Comparison of ENCODE assay signal across 8 mouse cellular contexts in the genomic region with DNA sequence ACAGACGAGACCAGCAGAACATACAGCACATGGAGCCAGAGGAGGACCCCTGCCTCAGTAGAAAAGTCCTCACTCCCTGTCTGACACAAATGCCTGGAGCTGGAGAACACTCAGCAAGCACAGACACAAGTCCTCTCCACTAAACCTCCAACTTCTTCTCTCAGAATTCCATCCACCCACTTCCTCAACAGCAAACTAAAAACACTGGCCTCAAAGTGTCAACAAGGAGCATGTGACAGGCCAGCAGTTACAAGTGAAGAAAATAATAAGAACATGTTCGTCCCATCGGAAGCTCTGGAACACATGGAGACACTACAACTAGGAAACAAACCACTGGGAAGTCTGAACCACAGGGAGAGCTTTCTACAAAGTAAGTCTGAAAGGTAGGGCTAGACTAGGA. TPM values are rescaled to one million over a fixed set of nuclear protein-coding genes. Genes with fewer than 3 reads are reported as not detected.
A peak's percentile ranks its signal among the peaks of the same experiment; 100 is the strongest.
DNase-seq lines count a peak whose midpoint lies in the region; ATAC-seq and TF ChIP-seq lines count a peak whose summit lies in the region.

No protein-coding gene starts in this region.

- ATAC-seq in forebrain, embryonic 12.5 days (ENCODE audit: low FRiP score) = no peak
- no peak for ATAC-seq in forebrain, postnatal 0 days
- no peak for ATAC-seq in midbrain, embryonic 15.5 days (replicated peaks)
- ATAC-seq in midbrain, embryonic 14.5 days (ENCODE audit: low FRiP score, low TSS enrichment) = no peak
- ATAC-seq in intestine, postnatal 0 days = no peak
- ATAC-seq in megakaryocyte-erythroid progenitor cell, adult 5-6 weeks (replicated peaks; ENCODE audit: low FRiP score, low TSS enrichment, poor library complexity, severe bottlenecking) = no peak

- no peak for TF ChIP-seq CTCF in forebrain, postnatal 0 days (IDR thresholded peaks at IDR 0.05; ENCODE audit: low read depth)
- no peak for TF ChIP-seq CTCF in intestine, postnatal 0 days (IDR thresholded peaks at IDR 0.05; ENCODE audit: low read depth)
- no peak for TF ChIP-seq CTCF in small intestine, adult 2 months (IDR thresholded peaks at IDR 0.05; ENCODE audit: extremely low read depth, insufficient read length, insufficient replicate concordance, low read depth, low read length)

- H3K36me3 ChIP-seq in forebrain, embryonic 12.5 days (replicated peaks) = peaks cover 11% of the 10 kb centered on the region
- H3K36me3 ChIP-seq in forebrain, postnatal 0 days (ENCODE audit: insufficient read depth) = no peaks in the 10 kb centered on the region
- H3K36me3 ChIP-seq in midbrain, embryonic 15.5 days (replicated peaks) = no peaks in the 10 kb centered on the region
- H3K36me3 ChIP-seq in midbrain, embryonic 14.5 days (ENCODE audit: control insufficient read depth, insufficient read depth, low read length) = 0 out of 2 replicates have a peak, but pooled peaks cover 6% of the 10 kb centered on the region
- no peaks in the 10 kb centered on the region; the same call in 1 of the 2 replicates for H3K36me3 ChIP-seq in intestine, postnatal 0 days (ENCODE audit: control insufficient read depth, insufficient read depth)
- peaks cover 13% of the 10 kb centered on the region; the same call in 1 of the 2 replicates for H3K36me3 ChIP-seq in small intestine, adult 2 months (ENCODE audit: control insufficient read depth, insufficient read depth, low read length)

- H3K27ac ChIP-seq in forebrain, embryonic 12.5 days = peak overlapping the region; percentile 42; the same call in 1 of the 2 replicates
- H3K27ac ChIP-seq in forebrain, postnatal 0 days (ENCODE audit: low read depth, low read length) = no peak overlapping the region
- H3K27ac ChIP-seq in midbrain, embryonic 15.5 days = peak overlapping the region; percentile 55
- no peak overlapping the region for H3K27ac ChIP-seq in midbrain, embryonic 14.5 days (replicated peaks; ENCODE audit: low read depth, low read length)
- peak overlapping the region; percentile 86 for H3K27ac ChIP-seq in intestine, postnatal 0 days (ENCODE audit: low read depth, low read length)
- H3K27ac ChIP-seq in small intestine, adult 2 months (ENCODE audit: insufficient read depth, low read depth, low read length) = peak overlapping the region; percentile 98

- H3K4me3 ChIP-seq in forebrain, embryonic 12.5 days (replicated peaks) = no peak overlapping the region
- H3K4me3 ChIP-seq in forebrain, postnatal 0 days (ENCODE audit: low read depth, low read length) = no peak overlapping the region
- no peak overlapping the region for H3K4me3 ChIP-seq in midbrain, embryonic 15.5 days
- no peak overlapping the region for H3K4me3 ChIP-seq in midbrain, embryonic 14.5 days (replicated peaks; ENCODE audit: low read depth, low read length)
- 0 out of 2 replicates have a peak overlapping the region, but pooled peaks have one; percentile 6 for H3K4me3 ChIP-seq in intestine, postnatal 0 days (ENCODE audit: low read depth, low read length)
- H3K4me3 ChIP-seq in small intestine, adult 2 months (ENCODE audit: low read depth, low read length) = no peak overlapping the region

- no peak overlapping the region for H3K4me2 ChIP-seq in forebrain, embryonic 12.5 days
- no peak overlapping the region for H3K4me2 ChIP-seq in forebrain, postnatal 0 days (ENCODE audit: low read depth)
- no peak overlapping the region for H3K4me2 ChIP-seq in midbrain, embryonic 15.5 days
- H3K4me2 ChIP-seq in midbrain, embryonic 14.5 days (ENCODE audit: low read length) = no peak overlapping the region
- H3K4me2 ChIP-seq in intestine, postnatal 0 days (replicated peaks; ENCODE audit: low read depth) = peak overlapping the region; percentile 52

- TF ChIP-seq POLR2A in small intestine, adult 2 months (IDR thresholded peaks at IDR 0.05; ENCODE audit: low read depth, low read length) = no peak

- H3K9me3 ChIP-seq in forebrain, embryonic 12.5 days = no peaks in the 10 kb centered on the region
- no peaks in the 10 kb centered on the region for H3K9me3 ChIP-seq in forebrain, postnatal 0 days (ENCODE audit: low read length)
- no peaks in the 10 kb centered on the region for H3K9me3 ChIP-seq in midbrain, embryonic 15.5 days
- H3K9me3 ChIP-seq in midbrain, embryonic 14.5 days (ENCODE audit: control insufficient read depth, low read length) = no peaks in the 10 kb centered on the region
- no peaks in the 10 kb centered on the region for H3K9me3 ChIP-seq in intestine, postnatal 0 days (ENCODE audit: control insufficient read depth)

- WGBS in forebrain, embryonic 12.5 days = 77% methylated on average over 3 of the region's 3 CpGs
- 65% methylated on average over 3 of the region's 3 CpGs for WGBS in forebrain, postnatal 0 days
- WGBS in midbrain, embryonic 15.5 days = 70% methylated on average over 3 of the region's 3 CpGs
- 77% methylated on average over 3 of the region's 3 CpGs for WGBS in midbrain, embryonic 14.5 days
- 25% methylated on average over 3 of the region's 3 CpGs for WGBS in intestine, postnatal 0 days
- WGBS in small intestine, adult 2 months = 33% methylated on average over 3 of the region's 3 CpGs

- no peak for DNase-seq in forebrain, postnatal 0 days
- no peak for DNase-seq in midbrain, embryonic 14.5 days
- no peak for DNase-seq in right cerebral cortex, postnatal 25 days

- H3K9ac ChIP-seq in forebrain, embryonic 12.5 days = no peak overlapping the region
- no peak overlapping the region for H3K9ac ChIP-seq in forebrain, postnatal 0 days
- no peak overlapping the region for H3K9ac ChIP-seq in midbrain, embryonic 15.5 days
- no peak overlapping the region for H3K9ac ChIP-seq in midbrain, embryonic 14.5 days (replicated peaks; ENCODE audit: low read length)
- H3K9ac ChIP-seq in intestine, postnatal 0 days (ENCODE audit: low read depth, low read length) = no peak overlapping the region

- peaks cover 46% of the 10 kb centered on the region for H3K4me1 ChIP-seq in forebrain, embryonic 12.5 days
- H3K4me1 ChIP-seq in forebrain, postnatal 0 days (ENCODE audit: insufficient read depth) = peaks cover 15% of the 10 kb centered on the region
- peaks cover 58% of the 10 kb centered on the region for H3K4me1 ChIP-seq in midbrain, embryonic 15.5 days
- H3K4me1 ChIP-seq in midbrain, embryonic 14.5 days (ENCODE audit: control insufficient read depth, insufficient read depth, low read length) = peaks cover 34% of the 10 kb centered on the region
- peaks cover 35% of the 10 kb centered on the region for H3K4me1 ChIP-seq in intestine, postnatal 0 days (replicated peaks; ENCODE audit: control insufficient read depth, insufficient read depth, low read length)
- H3K4me1 ChIP-seq in small intestine, adult 2 months (ENCODE audit: control insufficient read depth, insufficient read depth, insufficient read length, low read length) = peaks cover 21% of the 10 kb centered on the region; the same call in 1 of the 2 replicates

- H3K27me3 ChIP-seq in forebrain, embryonic 12.5 days = no peaks in the 10 kb centered on the region
- H3K27me3 ChIP-seq in forebrain, postnatal 0 days (ENCODE audit: insufficient read depth, low read length) = no peaks in the 10 kb centered on the region
- H3K27me3 ChIP-seq in midbrain, embryonic 15.5 days (replicated peaks) = no peaks in the 10 kb centered on the region
- no peaks in the 10 kb centered on the region for H3K27me3 ChIP-seq in midbrain, embryonic 14.5 days (ENCODE audit: control insufficient read depth, insufficient read depth, low read length)
- H3K27me3 ChIP-seq in intestine, postnatal 0 days (replicated peaks; ENCODE audit: control insufficient read depth, insufficient read depth, low read length) = no peaks in the 10 kb centered on the region
- no peaks in the 10 kb centered on the region for H3K27me3 ChIP-seq in small intestine, adult 2 months (ENCODE audit: control insufficient read depth, insufficient read depth, low read length)

RNA-seq across cellular contexts. Expression of a gene that starts 8.7 kb away (rescaled TPM):
- 69.4 and 78.8 TPM in 2 replicates for polyA plus RNA-seq in forebrain, embryonic 12.5 days (2016; fragmentation: Nextera tagmentation; extraction: Ambion mirVana)
- 31.9 and 53.9 TPM in 2 replicates for total RNA-seq in forebrain, postnatal 0 days (2014; rRNA removed)
- 20.2 and 32.0 TPM in 2 replicates for polyA plus RNA-seq in forebrain, postnatal 0 days (2015; fragmentation: Nextera tagmentation; extraction: Ambion mirVana)
- 48.6 and 52.4 TPM in 2 replicates for polyA plus RNA-seq in midbrain, embryonic 15.5 days (2015; fragmentation: Nextera tagmentation; extraction: Ambion mirVana)
- 35.9 and 49.8 TPM in 2 replicates for polyA plus RNA-seq in midbrain, embryonic 14.5 days (2014; fragmentation: Nextera tagmentation; extraction: Ambion mirVana)
- 19.3 and 25.4 TPM in 2 replicates for polyA plus RNA-seq in intestine, postnatal 0 days (2015; fragmentation: Nextera tagmentation; extraction: Ambion mirVana)
- polyA plus RNA-seq in small intestine, adult 2 months (2012; rRNA removed) = 12.3 and 28.0 TPM in 2 replicates
- 48.8 and 57.3 TPM in 2 replicates for total RNA-seq in megakaryocyte-erythroid progenitor cell, adult 5-6 weeks (2014; fragmentation: Nextera tagmentation)
- total RNA-seq in megakaryocyte-erythroid progenitor cell, adult 5-6 weeks (2017) = 101 and 150 TPM in 2 replicates

Comparison
In these comparisons a context has a peak if more than half of its experiments do, and no peak if none do; other contexts are left out.
1. H3K27ac ChIP-seq: peak in forebrain, embryonic 12.5 days (single experiment), midbrain, embryonic 15.5 days (single experiment), intestine, postnatal 0 days (single experiment) and small intestine, adult 2 months (single experiment); none in forebrain, postnatal 0 days (single experiment) and midbrain, embryonic 14.5 days (single experiment).